Mouse (Mus musculus) urinary bladder, postnatal 4 days (tissue): ENCODE results near the gene Fam189b.
"Not testable (repeated sequence)": the region's sequence is repeated elsewhere in the genome, so short reads cannot be mapped to it uniquely, and the experiment has no call there.

Experiments used
- DNase-seq, 2 experiments: peaks; one replicate each; pipeline ENCODE4 v3.0.0; 2021 to 2022; ENCODE audit warnings: low spot score in 2 of 2

The Fam189b gene

DNA sequence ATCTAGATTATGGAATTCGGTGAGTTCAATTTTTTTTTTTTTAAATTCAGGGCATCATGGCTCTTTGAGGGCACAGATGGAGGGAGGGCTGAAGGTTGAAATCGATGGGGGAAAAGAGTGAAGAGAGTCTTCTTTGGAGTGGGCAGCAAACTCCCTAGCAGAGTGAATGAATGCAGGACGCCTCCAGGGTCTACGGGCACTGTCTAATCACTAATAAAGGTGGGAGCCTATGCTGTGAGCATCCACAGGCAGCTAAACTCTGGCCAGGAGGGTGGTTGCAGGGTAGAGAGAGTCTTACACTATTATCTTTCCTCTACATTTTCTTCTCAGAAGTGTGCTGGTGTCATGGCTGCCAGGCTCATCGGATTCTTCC lies 20.2 kb downstream of the Fam189b start:
- DNase-seq = no peak

DNA sequence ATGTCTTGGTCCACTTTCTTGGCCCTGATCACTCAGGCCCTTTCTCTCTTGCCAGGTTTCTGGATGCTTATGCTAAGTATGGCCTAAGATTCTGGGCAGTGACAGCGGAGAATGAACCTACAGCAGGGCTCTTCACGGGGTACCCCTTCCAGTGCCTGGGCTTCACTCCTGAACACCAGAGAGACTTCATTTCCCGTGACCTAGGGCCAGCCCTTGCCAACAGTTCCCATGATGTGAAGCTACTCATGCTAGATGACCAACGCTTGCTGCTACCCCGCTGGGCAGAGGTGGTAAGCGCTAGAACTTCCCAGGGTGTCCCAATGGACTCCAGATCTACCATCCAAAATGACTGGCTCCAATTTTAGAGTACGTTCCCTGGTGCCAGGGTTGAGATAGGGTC lies 23.1 kb downstream of the Fam189b start:
- no peak for DNase-seq

DNA sequence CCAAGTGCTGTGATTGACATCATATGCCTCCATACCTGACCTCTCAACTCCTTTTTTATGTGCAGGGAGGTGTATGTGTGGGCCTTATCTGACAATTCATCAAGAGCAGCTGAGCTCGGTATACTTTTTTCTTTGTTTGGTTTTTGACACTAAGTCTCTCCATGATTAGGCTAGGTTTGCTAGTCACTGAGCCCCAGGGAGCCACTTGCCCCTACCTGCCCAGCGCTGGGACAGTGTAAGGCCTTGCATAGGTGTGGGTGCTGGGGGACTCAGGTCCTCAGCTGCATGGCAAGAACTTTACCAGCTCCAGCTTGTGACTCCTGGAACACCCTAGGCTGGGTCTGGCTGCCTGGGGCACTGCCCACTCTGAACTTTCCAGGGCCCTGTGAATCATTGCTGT lies 23.8 kb downstream of the Fam189b start:
- no peak for DNase-seq

DNA sequence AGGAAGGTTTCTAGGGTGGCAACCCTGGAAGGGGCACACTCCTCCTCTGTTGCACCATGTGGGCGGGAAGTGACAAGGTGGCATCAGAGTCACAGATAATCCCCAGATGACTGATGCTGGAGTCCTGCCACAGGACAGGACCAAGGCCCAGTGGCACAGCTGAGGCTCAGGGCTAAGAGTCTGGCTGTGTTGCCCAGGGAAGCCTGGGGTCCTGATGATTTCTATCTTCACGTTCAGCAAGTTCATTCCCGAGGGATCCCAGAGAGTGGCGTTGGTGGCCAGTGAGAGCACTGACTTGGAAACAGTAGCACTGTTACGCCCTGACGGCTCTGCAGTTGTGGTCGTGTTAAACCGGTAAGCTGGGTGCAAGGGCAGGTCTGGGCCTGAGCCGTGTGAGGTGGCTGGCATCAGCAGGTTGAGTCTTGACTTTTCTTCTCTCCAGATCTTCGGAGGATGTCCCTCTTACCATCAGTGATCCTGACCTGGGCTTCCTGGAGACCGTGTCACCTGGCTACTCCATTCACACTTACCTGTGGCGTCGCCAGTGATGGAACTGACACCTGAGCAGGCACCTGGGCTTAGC lies 25.2 kb downstream of the Fam189b start:
- DNase-seq = no peak

DNA sequence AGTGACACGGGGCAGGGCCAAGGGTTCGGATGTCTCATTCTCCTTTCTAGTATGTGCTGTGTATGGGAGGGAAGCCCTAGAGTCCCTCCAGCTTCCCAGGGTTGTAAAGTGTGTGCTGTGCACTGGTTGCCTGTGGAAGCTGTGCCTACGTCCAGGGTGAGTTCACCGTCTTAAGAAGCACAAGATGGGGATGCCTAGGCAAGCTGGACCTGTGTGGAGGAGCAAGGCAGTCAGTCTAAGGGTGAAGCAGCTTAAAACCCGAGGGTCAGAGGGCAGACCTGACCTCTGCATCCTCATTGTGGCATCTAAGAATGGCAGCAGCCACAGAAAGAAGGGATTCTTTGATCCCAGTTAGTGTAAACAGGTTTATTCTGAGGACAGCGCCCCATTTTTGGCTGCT lies 25.8 kb downstream of the Fam189b start:
- DNase-seq = no peak

DNA sequence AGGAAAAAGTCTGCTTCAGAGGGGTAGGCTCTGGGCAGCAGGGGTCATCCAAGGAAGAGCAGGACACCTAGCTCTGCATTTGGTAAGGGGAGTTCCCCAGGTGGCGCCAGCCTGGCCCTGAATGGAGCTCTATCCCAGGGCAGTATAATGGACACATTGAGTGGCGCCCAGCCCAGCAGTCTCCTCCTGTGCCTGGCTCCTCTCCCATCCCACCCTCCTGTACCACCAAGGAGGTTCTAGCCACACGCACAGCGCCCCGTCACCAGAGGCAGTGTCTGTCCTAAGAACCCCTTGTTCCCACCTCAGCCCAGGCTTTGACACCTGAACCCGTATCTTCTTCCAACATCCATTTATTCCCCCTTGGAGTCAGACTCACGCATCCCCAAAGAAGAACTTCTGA lies 26.8 kb downstream of the Fam189b start:
- no peak for DNase-seq

DNA sequence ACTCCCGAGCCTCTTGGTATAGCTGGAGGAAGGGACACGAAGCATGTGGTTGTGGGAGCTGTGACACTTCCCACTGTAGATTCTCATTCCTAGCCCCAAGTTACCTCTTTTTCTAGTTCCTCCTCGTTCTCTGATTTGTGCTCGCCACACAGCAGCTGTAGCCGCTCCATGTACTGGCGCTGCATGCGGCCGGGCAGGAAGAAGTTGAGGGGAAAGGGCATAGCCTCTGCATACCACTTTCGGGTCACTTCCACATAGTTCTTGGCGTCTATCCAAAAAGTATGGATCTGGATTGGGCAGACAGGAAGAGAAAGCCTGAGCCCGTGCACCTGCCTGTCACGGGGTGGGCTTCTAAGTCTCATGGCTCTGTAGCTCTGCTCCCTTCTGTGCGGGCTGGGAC lies 27.2 kb downstream of the Fam189b start:
- DNase-seq = no peak

DNA sequence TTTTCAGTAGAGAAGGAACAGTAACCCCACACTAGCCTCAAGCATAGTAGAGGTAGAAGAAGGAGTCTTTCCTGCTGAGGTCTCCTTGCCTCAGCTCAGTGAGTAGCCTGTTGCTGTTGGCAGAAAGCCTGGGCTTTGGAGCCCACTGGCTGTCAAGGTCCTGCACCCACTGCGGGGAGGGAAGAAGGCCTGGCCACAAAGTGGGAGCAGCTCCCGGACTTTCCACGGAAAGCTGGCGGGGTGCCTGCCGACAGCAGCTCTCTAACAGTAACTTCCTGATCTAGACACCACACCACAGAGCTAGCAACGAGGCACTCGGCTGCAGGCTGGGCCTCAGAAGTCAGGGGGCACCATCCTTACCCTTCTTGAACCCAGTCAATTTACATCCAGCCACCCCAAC lies 27.8 kb downstream of the Fam189b start:
- no peak for DNase-seq

DNA sequence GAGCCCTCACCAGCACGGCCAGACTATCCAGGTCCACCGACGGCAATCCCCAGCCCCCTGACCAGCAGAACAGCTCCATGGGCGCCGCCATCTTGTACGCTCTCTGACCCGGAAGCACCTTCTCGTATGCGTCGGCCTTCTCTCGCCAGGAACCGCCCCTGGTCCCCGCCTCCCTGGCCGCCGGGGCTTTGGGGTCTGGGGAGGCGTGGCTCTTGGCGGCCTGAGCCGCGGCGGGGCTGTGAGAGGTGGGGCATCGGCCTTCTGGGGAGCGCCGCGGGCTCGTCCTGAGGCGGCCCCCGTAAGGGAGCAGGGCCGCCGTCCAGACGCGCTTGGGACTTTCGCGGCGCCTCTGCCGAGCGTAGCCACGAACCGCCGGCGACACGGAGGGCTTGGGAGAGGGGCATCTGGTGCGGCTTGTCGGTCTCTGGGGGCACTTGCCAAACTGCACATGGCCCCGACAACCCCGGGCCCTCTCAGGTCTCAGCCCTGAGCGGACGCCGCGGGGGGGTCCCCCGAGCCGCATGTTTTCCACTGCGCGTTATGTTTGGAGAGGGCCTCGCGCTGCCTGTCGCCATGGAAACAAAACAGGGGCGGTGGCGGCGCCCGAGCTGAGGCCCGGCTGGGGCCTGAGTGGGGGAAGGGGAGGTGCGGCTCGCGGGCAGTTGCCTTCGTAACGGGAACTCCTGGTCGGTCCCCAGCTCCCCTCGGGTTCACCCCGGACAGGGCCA lies 31.0 kb downstream of the Fam189b start:
- peak; percentile 93 to 96 for DNase-seq

DNA sequence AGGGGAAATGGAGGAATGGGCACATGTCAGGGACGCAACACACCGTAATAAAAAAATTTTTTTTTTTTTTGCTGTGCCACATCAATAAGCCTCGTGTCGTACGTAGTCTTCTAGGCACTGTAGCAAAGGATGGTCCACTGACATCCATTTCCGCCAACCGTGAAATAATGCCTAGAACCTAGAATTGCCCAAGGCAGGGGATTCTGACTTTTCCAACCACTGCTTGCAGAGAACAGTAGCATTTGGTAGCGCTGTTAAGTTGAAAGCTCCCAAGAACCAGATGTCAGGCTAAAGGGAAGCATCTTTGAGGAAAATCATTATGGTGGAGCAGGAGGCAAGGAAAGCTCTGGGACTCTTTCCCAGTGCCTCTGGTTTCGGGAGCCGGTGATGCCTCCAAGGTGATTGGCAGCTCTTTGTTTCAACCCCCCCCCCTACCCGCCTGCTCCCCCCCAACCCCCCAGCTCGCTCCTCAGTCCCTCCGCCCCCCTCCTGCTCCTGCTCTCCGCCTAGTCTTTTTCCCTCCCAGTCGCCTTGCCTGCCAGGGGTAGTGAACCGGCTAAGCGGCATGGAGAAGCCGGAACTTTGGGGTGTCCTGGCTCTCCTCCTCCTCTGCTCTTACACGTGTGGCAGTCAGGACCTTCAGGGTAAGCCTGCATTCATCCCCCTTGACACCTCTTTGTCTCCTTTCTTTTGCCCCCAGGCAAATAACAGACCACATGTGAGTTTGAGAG lies 31.9 kb downstream of the Fam189b start, which contains the start of gene Thbs3:
Gene Thbs3 (plus strand): TSS at position 500 of the 731 bp plus-strand sequence.
- no peak for DNase-seq

DNA sequence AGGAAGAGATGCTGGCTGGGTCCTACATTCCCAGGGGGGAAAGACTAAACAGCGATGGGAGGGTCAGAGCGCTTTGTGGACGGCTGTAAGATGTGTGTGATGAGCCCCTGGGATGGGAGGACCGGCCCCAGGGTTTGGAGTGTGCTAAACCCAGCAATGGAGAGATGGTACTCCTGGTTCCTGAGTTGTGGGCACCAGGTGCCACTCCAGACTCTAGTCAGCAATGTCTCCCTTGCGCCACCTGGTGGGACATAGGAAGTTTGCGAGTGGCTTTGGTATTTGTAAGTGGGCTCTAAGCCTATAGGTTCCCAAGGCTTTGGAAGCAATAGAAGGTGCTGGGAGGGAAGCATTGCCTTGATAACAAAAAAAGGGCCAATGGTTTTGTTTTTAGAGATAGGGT lies 32.9 kb downstream of the Fam189b start:
- DNase-seq = peak; percentile 62 to 86

DNA sequence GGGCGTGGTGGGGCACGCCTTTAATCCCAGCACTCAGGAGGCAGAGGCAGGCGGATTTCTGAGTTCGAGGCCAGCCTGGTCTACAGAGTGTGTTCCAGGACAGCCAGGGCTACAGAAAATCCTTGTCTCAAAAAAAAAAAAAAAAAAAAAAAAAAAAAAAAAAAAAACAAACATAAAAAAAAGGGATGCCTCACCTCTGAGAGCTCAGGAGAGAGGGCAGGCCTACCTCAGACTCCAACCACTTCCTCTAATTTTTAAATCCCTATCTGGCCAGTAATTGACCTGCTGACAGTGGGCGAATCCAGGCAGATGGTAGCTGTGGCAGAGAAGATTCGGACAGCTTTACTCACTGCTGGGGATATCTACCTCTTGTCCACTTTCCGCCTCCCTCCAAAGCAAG lies 33.5 kb downstream of the Fam189b start:
- DNase-seq = not testable (repeated sequence)

DNA sequence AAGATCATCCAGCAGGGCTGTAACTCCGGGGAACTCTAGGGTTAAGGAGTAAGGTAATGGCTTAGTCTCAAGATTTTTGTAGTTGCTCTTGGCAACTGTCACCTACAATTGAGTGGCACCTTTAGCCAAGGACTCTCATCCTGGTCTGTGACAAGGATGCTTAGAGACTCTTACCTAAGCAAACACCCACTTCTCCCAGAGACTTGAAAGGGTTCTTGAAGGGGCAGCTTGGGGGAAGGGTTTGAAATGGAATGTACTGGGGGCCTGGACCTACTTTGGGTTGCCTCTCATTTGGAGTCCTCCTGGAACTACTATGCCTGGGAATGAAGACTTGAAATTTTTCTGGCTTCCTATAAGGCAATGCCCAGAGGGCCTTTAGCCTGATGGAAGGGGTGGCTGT lies 35.3 kb downstream of the Fam189b start:
- DNase-seq = no peak

DNA sequence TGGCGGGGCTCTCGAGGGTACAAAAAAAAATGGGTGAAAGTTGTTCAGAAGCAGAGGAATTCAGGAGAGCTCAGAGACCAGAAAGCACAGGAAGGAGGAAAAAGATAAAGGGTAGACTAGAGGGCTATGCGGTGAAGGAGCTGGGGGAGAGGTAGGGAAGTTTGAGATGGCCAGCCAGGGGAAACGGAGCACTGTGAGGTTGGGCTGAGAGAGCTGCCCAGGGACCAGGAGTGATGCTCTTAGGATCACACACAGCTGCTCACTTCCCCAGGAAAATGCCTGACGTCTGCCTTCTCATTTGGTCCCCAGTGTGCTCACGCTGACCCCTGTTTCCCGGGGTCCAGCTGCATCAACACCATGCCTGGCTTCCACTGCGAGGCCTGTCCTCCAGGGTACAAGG lies 36.6 kb downstream of the Fam189b start:
- no peak for DNase-seq

DNA sequence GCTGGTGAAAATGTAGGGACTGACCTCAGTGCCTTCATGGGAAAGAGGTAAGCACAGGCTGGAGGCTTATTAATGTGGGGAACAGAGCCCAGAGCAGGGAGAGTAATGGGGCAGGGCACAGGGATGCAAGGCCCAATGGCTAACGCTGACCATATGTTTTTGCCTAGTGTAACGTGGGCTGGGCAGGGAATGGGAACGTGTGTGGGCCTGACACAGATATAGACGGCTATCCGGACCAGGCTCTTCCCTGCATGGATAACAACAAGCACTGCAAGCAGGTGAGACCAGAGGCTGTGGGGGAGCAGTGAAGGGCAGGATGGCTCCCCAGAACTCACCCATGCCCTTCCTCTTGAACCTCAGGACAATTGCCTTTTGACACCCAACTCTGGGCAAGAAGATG lies 38.2 kb downstream of the Fam189b start:
- no peak for DNase-seq

DNA sequence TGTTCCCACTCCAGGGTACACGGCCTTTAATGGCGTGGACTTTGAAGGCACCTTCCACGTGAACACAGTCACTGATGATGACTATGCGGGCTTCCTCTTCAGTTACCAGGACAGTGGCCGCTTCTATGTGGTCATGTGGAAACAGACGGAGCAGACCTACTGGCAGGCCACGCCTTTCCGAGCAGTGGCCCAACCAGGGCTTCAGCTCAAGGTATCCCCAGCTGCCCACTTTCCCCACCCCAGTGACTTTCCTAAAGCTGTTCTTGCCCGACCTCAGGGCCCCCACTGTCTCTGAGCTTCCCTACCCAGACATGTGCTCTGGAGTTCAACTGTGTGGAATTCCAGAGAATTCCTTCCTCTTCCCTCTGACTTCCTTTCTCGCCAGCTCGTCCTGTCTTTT lies 41.9 kb downstream of the Fam189b start:
- no peak for DNase-seq

DNA sequence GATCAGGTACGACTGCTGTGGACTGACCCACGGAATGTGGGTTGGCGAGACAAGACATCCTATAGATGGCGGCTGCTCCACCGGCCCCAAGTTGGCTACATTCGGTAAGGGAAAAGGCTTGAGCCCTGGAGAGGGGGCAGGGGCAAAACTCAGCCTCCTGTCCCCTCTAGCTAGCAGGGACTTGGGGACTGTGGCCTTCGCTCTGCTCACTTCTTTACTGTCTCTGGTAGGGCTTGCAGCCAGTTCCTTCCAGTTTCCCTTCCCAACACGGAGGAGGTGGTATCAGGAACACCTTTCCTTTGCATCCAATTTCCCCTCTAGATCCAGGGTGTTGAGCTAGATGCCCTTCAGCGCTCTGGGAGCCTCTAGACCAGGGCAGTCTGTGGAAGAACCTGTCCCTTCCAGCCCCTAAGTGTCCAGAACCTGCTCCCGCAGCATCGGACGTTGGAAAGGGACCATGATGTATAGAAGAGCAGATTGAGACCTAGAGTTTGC lies 42.4 kb downstream of the Fam189b start:
- no peak for DNase-seq

DNA sequence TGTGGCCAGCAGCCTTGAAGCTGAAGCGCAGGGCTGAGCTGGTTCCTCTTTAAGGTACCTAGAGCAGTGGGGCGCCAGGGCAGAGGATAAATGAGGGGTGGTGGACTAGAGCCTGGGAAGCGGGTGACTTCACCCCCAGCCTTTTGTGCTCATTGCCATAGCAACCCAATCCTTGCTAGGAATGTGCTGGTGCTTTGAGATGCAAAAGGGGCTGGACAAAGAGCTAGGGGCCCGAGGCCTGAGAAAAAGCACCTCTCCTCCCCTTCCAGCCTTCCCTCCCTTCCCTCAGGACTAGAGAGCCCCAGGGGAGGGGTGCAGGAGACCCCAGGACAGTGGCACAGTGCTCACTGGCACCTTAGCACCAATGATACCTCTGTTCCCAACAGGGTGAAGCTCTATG lies 43.0 kb downstream of the Fam189b start:
- no peak for DNase-seq

DNA sequence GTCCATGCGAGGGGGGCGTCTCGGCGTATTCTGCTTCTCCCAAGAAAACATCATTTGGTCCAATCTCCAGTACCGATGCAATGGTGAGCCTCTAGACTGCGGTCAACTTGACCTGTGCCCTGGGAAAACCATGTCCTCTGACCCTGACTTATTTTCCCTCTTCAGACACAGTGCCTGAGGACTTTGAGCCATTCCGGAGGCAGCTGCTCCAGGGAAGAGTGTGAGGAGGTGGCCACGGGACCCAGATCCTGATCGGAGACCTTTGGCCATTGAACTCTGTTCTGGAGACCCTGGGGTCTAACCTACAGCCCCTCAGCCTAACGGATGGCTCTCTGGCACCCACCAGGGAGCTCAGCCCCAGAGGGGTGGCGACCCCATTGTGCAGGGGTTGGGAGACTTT lies 43.4 kb downstream of the Fam189b start:
- no peak for DNase-seq

DNA sequence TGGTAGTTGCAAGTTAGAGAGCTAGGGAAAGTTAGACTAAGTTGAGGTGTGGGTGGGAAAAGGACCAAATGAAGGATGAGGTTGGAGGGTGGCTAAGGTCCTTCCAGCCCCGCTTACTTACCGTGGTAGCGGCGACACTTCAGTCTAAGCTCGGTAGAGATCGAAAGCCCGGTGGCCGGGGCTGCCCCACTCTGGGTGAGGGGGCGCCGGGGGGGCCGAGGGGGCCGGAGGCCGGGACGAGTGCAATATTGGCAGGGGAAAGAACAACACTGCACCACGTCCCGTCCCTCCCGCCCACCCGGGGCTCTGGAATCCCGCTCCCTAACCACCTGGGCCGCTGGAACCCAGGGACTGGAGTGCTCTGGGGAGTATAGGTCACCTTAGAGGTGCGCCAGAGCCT lies 44.0 kb downstream of the Fam189b start, which contains the start of gene Mtx1:
Gene Mtx1 (minus strand): TSS at position 189 of the 400 bp plus-strand sequence.
- DNase-seq = no peak

DNA sequence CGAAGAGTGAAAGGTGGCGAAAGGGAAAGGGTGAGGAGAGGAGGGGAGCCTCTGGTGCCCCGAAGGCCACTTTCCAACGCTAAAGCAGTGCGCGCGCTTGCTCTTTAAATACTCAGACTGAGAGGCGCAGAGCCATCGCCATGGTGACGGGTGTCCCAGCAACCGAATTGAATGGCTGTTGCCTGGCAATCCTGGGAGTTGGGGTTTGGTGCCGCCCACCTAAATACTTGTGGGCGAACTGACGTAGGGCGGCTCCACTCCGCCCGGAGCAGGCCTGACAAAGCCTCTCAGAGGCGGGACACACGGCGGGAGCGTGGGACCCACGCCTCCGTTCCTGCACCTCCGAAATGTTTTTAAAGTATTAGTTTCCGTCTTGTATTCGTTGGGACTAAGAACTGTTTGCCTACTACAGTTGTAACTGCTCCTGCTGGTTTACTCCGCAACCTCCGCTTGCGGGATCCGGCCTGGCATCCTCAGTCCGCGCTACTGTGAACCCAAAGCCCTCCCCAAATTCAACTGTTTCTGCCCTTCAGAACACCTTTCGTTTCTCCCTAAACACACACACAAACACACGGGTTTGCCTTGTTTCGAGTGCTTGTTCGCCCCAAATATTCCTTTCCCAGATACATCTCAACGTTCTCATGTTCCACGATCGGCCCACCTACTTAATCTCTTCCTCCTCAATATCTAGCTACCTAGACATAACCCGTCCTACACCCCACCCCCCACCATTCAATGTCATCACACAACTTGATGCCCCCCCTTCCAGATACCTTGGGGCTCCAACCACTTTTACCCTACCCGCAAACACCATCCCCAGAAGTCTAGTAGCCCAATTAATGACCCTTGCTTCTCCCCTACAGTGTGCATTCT lies 44.6 kb downstream of the Fam189b start:
- peak; percentile 82 to 88 for DNase-seq

DNA sequence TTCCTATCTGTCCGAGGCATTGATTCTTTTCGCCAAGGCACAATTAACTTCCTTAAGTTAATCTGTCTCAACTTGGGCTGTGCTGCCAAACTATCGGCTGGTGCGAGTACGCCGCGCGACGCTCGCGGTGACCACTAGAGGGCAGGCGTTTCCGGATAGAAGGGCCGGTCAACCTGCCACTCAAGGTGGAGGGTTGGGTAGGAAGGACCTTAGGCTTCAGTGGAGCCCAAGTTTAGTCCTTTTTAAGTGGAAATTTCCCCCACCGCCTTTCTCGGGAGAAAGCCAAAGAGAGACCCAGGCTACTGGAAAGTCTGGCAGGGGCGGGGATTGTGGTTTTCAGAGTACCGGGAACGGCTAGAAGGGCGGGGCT lies 45.2 kb downstream of the Fam189b start:
- DNase-seq = peak; percentile 78 to 88
